8 mouse cellular contexts compared by ENCODE assay signal in the genomic region with DNA sequence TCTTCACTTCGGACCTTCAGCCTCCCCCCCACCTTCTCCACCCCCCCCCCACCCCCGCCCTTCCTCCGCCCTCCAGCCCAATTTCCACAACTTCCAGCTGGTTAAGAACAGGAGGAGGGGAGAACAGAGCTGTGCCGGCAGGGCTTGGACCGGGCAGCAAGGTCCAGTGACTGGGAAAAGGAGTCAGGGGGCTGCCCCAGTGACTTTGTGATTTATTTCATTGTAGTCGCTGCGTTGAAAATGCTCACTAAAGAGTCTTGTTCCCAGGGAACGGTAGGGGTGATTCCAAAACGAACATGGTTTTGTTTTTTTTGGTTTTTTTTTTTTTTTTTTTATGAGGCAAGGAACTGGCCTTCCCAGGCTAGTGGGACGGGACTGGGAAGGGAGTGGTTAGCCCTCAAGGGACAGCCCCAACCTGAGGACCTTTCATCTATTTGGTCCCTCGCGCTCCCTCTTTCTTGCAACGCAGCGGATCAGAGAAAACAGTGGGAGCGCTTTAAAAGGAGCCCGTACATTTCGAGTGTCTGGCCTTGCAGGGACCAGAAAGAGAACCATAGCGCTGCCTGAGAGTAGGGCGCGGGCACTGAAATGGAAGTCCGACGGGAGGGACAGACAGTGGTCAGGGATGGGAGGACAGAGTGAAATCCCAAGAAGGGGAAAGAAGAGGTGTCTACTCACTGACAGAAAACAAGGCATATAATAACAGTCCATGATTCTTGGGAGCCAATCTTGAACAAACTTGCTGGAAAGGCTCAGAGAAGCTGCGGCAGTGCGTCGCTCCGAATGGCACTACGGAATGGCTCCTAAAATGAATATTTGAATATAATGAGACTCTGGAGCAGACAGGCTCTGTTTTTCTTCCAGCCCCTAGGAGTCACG. TPM values are rescaled to one million over a fixed set of nuclear protein-coding genes. Genes with fewer than 3 reads are reported as not detected.
DNase-seq lines count a peak whose midpoint lies in the region; ATAC-seq and TF ChIP-seq lines count a peak whose summit lies in the region.

No protein-coding gene starts in this region.

- H3K4me1 ChIP-seq in testis, adult 2 months (ENCODE audit: control insufficient read depth, insufficient read depth, low read length): peaks cover 27% of the 10 kb centered on the region
- H3K4me1 ChIP-seq in heart, embryonic 15.5 days (replicated peaks): peaks cover 39% of the 10 kb centered on the region
- H3K4me1 ChIP-seq in neural tube, embryonic 12.5 days: peaks cover 33% of the 10 kb centered on the region

- TF ChIP-seq POLR2A in testis, adult 2 months (IDR thresholded peaks at IDR 0.05; ENCODE audit: control insufficient read depth, low read depth, low read length): no peak; the same call in 1 of the 2 replicates

- H3K9me3 ChIP-seq in heart, embryonic 15.5 days (replicated peaks): no peaks in the 10 kb centered on the region
- H3K9me3 ChIP-seq in neural tube, embryonic 12.5 days: no peaks in the 10 kb centered on the region

- peaks cover 6% of the 10 kb centered on the region for H3K27me3 ChIP-seq in testis, adult 2 months (ENCODE audit: control insufficient read depth, insufficient read depth, low read length)
- H3K27me3 ChIP-seq in heart, embryonic 15.5 days: peaks cover 29% of the 10 kb centered on the region
- H3K27me3 ChIP-seq in neural tube, embryonic 12.5 days (replicated peaks): peaks cover 76% of the 10 kb centered on the region

- ATAC-seq in heart, embryonic 15.5 days (replicated peaks; ENCODE audit: insufficient number of reproducible peaks, insufficient read depth, low FRiP score, low read depth): no peak
- peak; percentile 3; the same call in 1 of the 2 replicates for ATAC-seq in neural tube, embryonic 12.5 days (ENCODE audit: low FRiP score, low read depth)

- no peak for DNase-seq in testis, postnatal 10 days (ENCODE audit: low spot score)
- peak; percentile 43 to 59 for DNase-seq in kidney, postnatal 36 days
- DNase-seq in MN1 (ENCODE audit: low spot score): no peak
- DNase-seq in frontal cortex, postnatal 14 days (ENCODE audit: low spot score in 2 of 2): no peak
- DNase-seq in testis, postnatal 14 days (ENCODE audit: low spot score): no peak

- under 1% methylated on average over 28 of the region's 28 CpGs for WGBS in heart, embryonic 15.5 days
- WGBS in neural tube, embryonic 12.5 days: under 1% methylated on average over 28 of the region's 28 CpGs

- peak overlapping the region; percentile 32 for H3K4me3 ChIP-seq in testis, adult 2 months (ENCODE audit: control insufficient read depth, low read depth, low read length)
- peak overlapping the region; percentile 70 for H3K4me3 ChIP-seq in heart, embryonic 15.5 days
- peak overlapping the region; percentile 50 for H3K4me3 ChIP-seq in neural tube, embryonic 12.5 days

- no peak for TF ChIP-seq CTCF in testis, adult 2 months (IDR thresholded peaks at IDR 0.05; ENCODE audit: control insufficient read depth, insufficient read depth, insufficient replicate concordance, low read depth, low read length)

- H3K36me3 ChIP-seq in testis, adult 2 months (ENCODE audit: control insufficient read depth, insufficient read depth, low read length): no peaks in the 10 kb centered on the region
- peaks cover 4% of the 10 kb centered on the region; the same call in 1 of the 2 replicates for H3K36me3 ChIP-seq in heart, embryonic 15.5 days
- no peaks in the 10 kb centered on the region for H3K36me3 ChIP-seq in neural tube, embryonic 12.5 days

- no peak overlapping the region for H3K27ac ChIP-seq in testis, adult 2 months (ENCODE audit: control insufficient read depth, insufficient read depth, low read depth, low read length)
- H3K27ac ChIP-seq in heart, embryonic 15.5 days: peak overlapping the region; percentile 84
- no peak overlapping the region for H3K27ac ChIP-seq in neural tube, embryonic 12.5 days

- H3K4me2 ChIP-seq in heart, embryonic 15.5 days: peak overlapping the region; percentile 82
- H3K4me2 ChIP-seq in neural tube, embryonic 12.5 days (replicated peaks): peak overlapping the region; percentile 78

- H3K9ac ChIP-seq in heart, embryonic 15.5 days: peak overlapping the region; percentile 36
- no peak overlapping the region for H3K9ac ChIP-seq in neural tube, embryonic 12.5 days

RNA-seq across cellular contexts. Expression of a gene that starts 3.8 kb away (rescaled TPM):
- 5.0 and 5.7 TPM in 2 replicates for polyA plus RNA-seq in testis, adult 2 months (2012; rRNA removed)
- polyA plus RNA-seq in heart, embryonic 15.5 days (2015; fragmentation: Nextera tagmentation; extraction: Ambion mirVana): 16.7 and 18.7 TPM in 2 replicates
- polyA plus RNA-seq in neural tube, embryonic 12.5 days (2016; fragmentation: Nextera tagmentation; extraction: Ambion mirVana): 13.8 and 18.1 TPM in 2 replicates

RNA-seq across cellular contexts. Expression of a gene that starts 7.5 kb away (rescaled TPM):
- polyA plus RNA-seq in testis, adult 2 months (2012; rRNA removed): not detected in 2 replicates
- not detected in 2 replicates for polyA plus RNA-seq in heart, embryonic 15.5 days (2015; fragmentation: Nextera tagmentation; extraction: Ambion mirVana)
- not detected in 2 replicates for polyA plus RNA-seq in neural tube, embryonic 12.5 days (2016; fragmentation: Nextera tagmentation; extraction: Ambion mirVana)

Comparison
In these comparisons a context has a peak if more than half of its experiments do, and no peak if none do; other contexts are left out.
1. DNase-seq: peak in kidney, postnatal 36 days (2 of 2); none in testis, postnatal 10 days (single experiment), MN1 (single experiment), frontal cortex, postnatal 14 days (0 of 2) and testis, postnatal 14 days (single experiment).
2. Peak in every context shown above with its lines, with median percentiles within 50 percentile points of each other: H3K4me3 ChIP-seq.